ENCODE assay signal across 12 mouse cellular contexts in genomic region chr11:97401686-97402435, GRCm38 (mm10). TPM values are rescaled to one million over a fixed set of nuclear protein-coding genes. Genes with fewer than 3 reads are reported as not detected.
A peak's percentile ranks its signal among the peaks of the same experiment; 100 is the strongest.
DNase-seq lines count a peak whose midpoint lies in the region; ATAC-seq and TF ChIP-seq lines count a peak whose summit lies in the region.
"Had no signal": no experiment of that assay in that cellular context is flagged by ENCODE, and none has a peak within 500 bp of the region (broad histone marks: within the 10 kb centered on the region; RNA-seq: fewer than 3 reads in every experiment).

No protein-coding gene starts in this region.

- DNase-seq in cerebellum, adult 9-10 months, result peak; percentile 53
- DNase-seq in cerebellum, adult 18-20 months, result no peak
- no peak for DNase-seq in layer of hippocampus, adult 2 months (ENCODE audit: low spot score in 2 of 2)
- no peak for DNase-seq in layer of hippocampus, postnatal 14 days (ENCODE audit: low spot score in 2 of 2)
- DNase-seq in kidney, adult 2 months, result no peak
- DNase-seq: gastrocnemius, adult 2 months; kidney, postnatal 14 days had no signal

- no peak overlapping the region for H3K4me3 ChIP-seq in layer of hippocampus, adult 2 months
- H3K4me3 ChIP-seq in embryonic fibroblast, embryonic 13.5 days (ENCODE audit: insufficient read depth, low read length), result no peak overlapping the region
- no peak overlapping the region for H3K4me3 ChIP-seq in myocyte
- H3K4me3 ChIP-seq in intestine, embryonic 16.5 days (ENCODE audit: low read length), result no peak overlapping the region
- H3K4me3 ChIP-seq in kidney, adult 2 months (ENCODE audit: insufficient read depth, low read depth, low read length), result no peak overlapping the region
- H3K4me3 ChIP-seq: gastrocnemius, adult 2 months; limb, embryonic 13.5 days had no signal

- no peak overlapping the region for H3K9ac ChIP-seq in intestine, embryonic 16.5 days (ENCODE audit: low read depth, low read length)
- H3K9ac ChIP-seq: limb, embryonic 13.5 days had no signal

- peak overlapping the region; percentile 25 for H3K4me2 ChIP-seq in myocyte (ENCODE audit: low read depth)
- H3K4me2 ChIP-seq in intestine, embryonic 16.5 days (ENCODE audit: low read depth, low read length), result no peak overlapping the region
- H3K4me2 ChIP-seq: limb, embryonic 13.5 days had no signal

- ATAC-seq in intestine, embryonic 16.5 days, result no peak

- no peaks in the 10 kb centered on the region for H3K27me3 ChIP-seq in myocyte (ENCODE audit: control insufficient read depth, insufficient read depth, insufficient read length)
- 0 out of 2 replicates have a peak, but pooled peaks cover 4% of the 10 kb centered on the region for H3K27me3 ChIP-seq in intestine, embryonic 16.5 days (replicated peaks; ENCODE audit: control insufficient read depth, insufficient read depth, low read length)
- no peaks in the 10 kb centered on the region for H3K27me3 ChIP-seq in kidney, adult 2 months (replicated peaks; ENCODE audit: control insufficient read depth, insufficient read depth, low read length)

- H3K4me1 ChIP-seq in embryonic fibroblast, embryonic 13.5 days (ENCODE audit: control insufficient read depth, insufficient read depth, low read length), result peaks cover 11% of the 10 kb centered on the region; the same call in 1 of the 2 replicates
- H3K4me1 ChIP-seq in intestine, embryonic 16.5 days (ENCODE audit: control insufficient read depth, insufficient read depth, low read length), result peaks cover 25% of the 10 kb centered on the region
- H3K4me1 ChIP-seq in kidney, adult 2 months (ENCODE audit: control insufficient read depth, insufficient read depth, low read length), result peaks cover 14% of the 10 kb centered on the region

- TF ChIP-seq CTCF in layer of hippocampus, adult 2 months (conservative IDR thresholded peaks at IDR 0.05), result no peak
- TF ChIP-seq CTCF in embryonic fibroblast, embryonic 13.5 days (IDR thresholded peaks at IDR 0.05; ENCODE audit: borderline replicate concordance, insufficient read depth, low read length), result no peak
- TF ChIP-seq CTCF in kidney, adult 2 months (conservative IDR thresholded peaks at IDR 0.05; ENCODE audit: insufficient read depth, insufficient read length, low read depth, low read length), result no peak

- no peak overlapping the region for H3ac ChIP-seq in myocyte (ENCODE audit: control insufficient read depth, insufficient read length)

- H3K9me3 ChIP-seq in intestine, embryonic 16.5 days (ENCODE audit: control insufficient read depth, low read length), result no peaks in the 10 kb centered on the region
- H3K9me3 ChIP-seq: limb, embryonic 13.5 days had no signal

- no peaks in the 10 kb centered on the region for H3K79me2 ChIP-seq in myocyte (ENCODE audit: control insufficient read depth, insufficient read depth)

- 69% methylated on average over 3 of the region's 3 CpGs for WGBS in intestine, embryonic 16.5 days
- WGBS in kidney, adult 2 months, result 80% methylated on average over 3 of the region's 3 CpGs

- no peak for TF ChIP-seq POLR2A in embryonic fibroblast, embryonic 13.5 days (IDR thresholded peaks at IDR 0.05; ENCODE audit: low read depth, low read length)
- TF ChIP-seq POLR2A in myocyte (IDR thresholded peaks at IDR 0.05; ENCODE audit: insufficient read length, low read depth), result no peak
- TF ChIP-seq POLR2A in kidney, adult 2 months (IDR thresholded peaks at IDR 0.05; ENCODE audit: low read depth, low read length), result no peak

- no peaks in the 10 kb centered on the region for H3K36me3 ChIP-seq in myocyte (ENCODE audit: control insufficient read depth, insufficient read depth)
- H3K36me3 ChIP-seq in intestine, embryonic 16.5 days (ENCODE audit: control insufficient read depth, insufficient read depth, low read length), result no peaks in the 10 kb centered on the region
- H3K36me3 ChIP-seq in kidney, adult 2 months (ENCODE audit: control insufficient read depth, insufficient read depth, low read length), result no peaks in the 10 kb centered on the region

- H3K27ac ChIP-seq in layer of hippocampus, adult 2 months, result peak overlapping the region; percentile 71
- peak overlapping the region; percentile 78 for H3K27ac ChIP-seq in embryonic fibroblast, embryonic 13.5 days (ENCODE audit: insufficient read depth, low read length)
- H3K27ac ChIP-seq in intestine, embryonic 16.5 days (ENCODE audit: low read length), result no peak overlapping the region
- no peak overlapping the region for H3K27ac ChIP-seq in kidney, adult 2 months (ENCODE audit: insufficient read depth, low read depth, low read length)
- H3K27ac ChIP-seq: gastrocnemius, adult 2 months had no signal

TF ChIP-seq in myocyte, 11 proteins besides CTCF, POLR2A, EP300 and RAD21:
- no peak for TF ChIP-seq USF1 (IDR thresholded peaks at IDR 0.05; ENCODE audit: low read depth)
- TF ChIP-seq MAX (IDR thresholded peaks at IDR 0.05; ENCODE audit: low read depth), result no peak
- no peak for TF ChIP-seq TCF12 (IDR thresholded peaks at IDR 0.05; ENCODE audit: insufficient read depth, poor library complexity, severe bottlenecking)
- TF ChIP-seq CEBPB (IDR thresholded peaks at IDR 0.05; ENCODE audit: insufficient read depth, poor library complexity, severe bottlenecking), result no peak
- no peak for TF ChIP-seq SRF (IDR thresholded peaks at IDR 0.05; ENCODE audit: control insufficient read depth, insufficient read length, low read depth)
- no peak for TF ChIP-seq POLR2AphosphoS2 (IDR thresholded peaks at IDR 0.05; ENCODE audit: insufficient read length, low read depth)
- TF ChIP-seq TCF3 (IDR thresholded peaks at IDR 0.05; ENCODE audit: insufficient read length, low read depth), result no peak
- TF ChIP-seq MYOD1 (IDR thresholded peaks at IDR 0.05; ENCODE audit: control insufficient read depth in 1 of 3, insufficient read length in 2 of 3, low read depth in 2 of 3), result no peak
- no peak for TF ChIP-seq REST (IDR thresholded peaks at IDR 0.05; ENCODE audit: insufficient read depth, insufficient read length)
- TF ChIP-seq MYOG (IDR thresholded peaks at IDR 0.05; ENCODE audit: control insufficient read depth in 1 of 3, insufficient read depth in 1 of 3, insufficient read length in 2 of 3, low read depth in 2 of 3), result no peak
- TF ChIP-seq E2F4 (IDR thresholded peaks at IDR 0.05; ENCODE audit: insufficient read depth), result no peak

RNA-seq across cellular contexts. Expression of gene Arhgap23, which starts 13.5 kb away (rescaled TPM):
- 10 to 100 TPM; 66.0 to 74.1 TPM for total RNA-seq in layer of hippocampus, adult 2 months (2021)
- total RNA-seq in layer of hippocampus, postnatal 14 days (2021), result 10 to 100 TPM; 66.7 to 70.0 TPM
- polyA plus RNA-seq in embryonic fibroblast, embryonic 13.5 days (2011; ENCODE audit: insufficient read length, low read depth, missing spikeins), result 49.2 and 55.7 TPM in 2 replicates
- 41.9 TPM for polyA plus RNA-seq in myocyte (2012; fragmentation: generic; extraction: Trizol)
- polyA plus RNA-seq in intestine, embryonic 16.5 days (2015; fragmentation: Nextera tagmentation; extraction: Ambion mirVana), result 2.7 and 3.0 TPM in 2 replicates
- 14.9 and 17.1 TPM in 2 replicates for polyA plus RNA-seq in kidney, adult 2 months (2012; rRNA removed)

RNA-seq across cellular contexts. Expression of gene Socs7, which starts 39.5 kb away (rescaled TPM):
- 10 to 100 TPM; 79.5 to 79.7 TPM for total RNA-seq in layer of hippocampus, adult 2 months (2021)
- total RNA-seq in layer of hippocampus, postnatal 14 days (2021), result 10 to 100 TPM; 75.2 to 77.8 TPM
- 10.0 and 10.6 TPM in 2 replicates for polyA plus RNA-seq in embryonic fibroblast, embryonic 13.5 days (2011; ENCODE audit: insufficient read length, low read depth, missing spikeins)
- 19.8 TPM for polyA plus RNA-seq in myocyte (2012; fragmentation: generic; extraction: Trizol)
- 1.8 and 2.1 TPM in 2 replicates for polyA plus RNA-seq in intestine, embryonic 16.5 days (2015; fragmentation: Nextera tagmentation; extraction: Ambion mirVana)
- 12.9 and 13.5 TPM in 2 replicates for polyA plus RNA-seq in kidney, adult 2 months (2012; rRNA removed)

RNA-seq across cellular contexts. Expression of gene Gpr179, which starts 50.0 kb away (rescaled TPM):
- total RNA-seq in layer of hippocampus, adult 2 months (2021), result under 1 TPM; 0.20 to 0.33 TPM
- under 1 TPM; 0.21 to 0.24 TPM for total RNA-seq in layer of hippocampus, postnatal 14 days (2021)
- not detected in 2 replicates for polyA plus RNA-seq in embryonic fibroblast, embryonic 13.5 days (2011; ENCODE audit: insufficient read length, low read depth, missing spikeins)
- 0.08 TPM for polyA plus RNA-seq in myocyte (2012; fragmentation: generic; extraction: Trizol)
- polyA plus RNA-seq in intestine, embryonic 16.5 days (2015; fragmentation: Nextera tagmentation; extraction: Ambion mirVana), result 0.11 and 0.13 TPM in 2 replicates
- polyA plus RNA-seq in kidney, adult 2 months (2012; rRNA removed), result 0.08 TPM in 2 replicates
- total RNA-seq: common myeloid progenitor, adult 5-6 weeks had no signal

Comparison
In these comparisons a context has a peak if more than half of its experiments do, and no peak if none do; other contexts are left out.
1. H3K27ac ChIP-seq: peak in layer of hippocampus, adult 2 months (single experiment) and embryonic fibroblast, embryonic 13.5 days (single experiment); none in intestine, embryonic 16.5 days (single experiment) and kidney, adult 2 months (single experiment).